Mouse (Mus musculus) lung, adult 2 months (tissue): Measurements from ENCODE around the gene Pla2g1b. TPM values are rescaled to one million over a fixed set of nuclear protein-coding genes. Genes with fewer than 3 reads are reported as not detected.
"Not testable (repeated sequence)": the region's sequence is repeated elsewhere in the genome, so short reads cannot be mapped to it uniquely, and the experiment has no call there.

Experiments used
- DNase-seq: peaks from one replicate; pipeline ENCODE4 v3.0.0; 2022
- H3K4me1 ChIP-seq: fragments of 200-500 bp; 2 replicates; pipeline ENCODE4 v1.6.1; 2011; ENCODE audit warnings: low read length; ENCODE audit not compliant: control insufficient read depth, insufficient read depth
- H3K4me3 ChIP-seq: fragments of 200-500 bp; replicated peaks from 2 replicates; pipeline ENCODE3; 2011; ENCODE audit warnings: low read depth, mild to moderate bottlenecking, control low read depth, low read length; ENCODE audit errors: extremely low read depth
- CTCF ChIP-seq: fragments of 200-500 bp; IDR thresholded peaks from 2 replicates; pipeline ENCODE4 v1.5.1; 2011; ENCODE audit warnings: mild to moderate bottlenecking, low read length, control low read depth; ENCODE audit not compliant: insufficient read depth
- POLR2A ChIP-seq: fragments of 200-500 bp; IDR thresholded peaks from 2 replicates; pipeline ENCODE4 v1.6.1; 2011; ENCODE audit warnings: low read depth, mild to moderate bottlenecking, control low read depth, low read length, borderline replicate concordance; ENCODE audit errors: extremely low read depth
- WGBS: fragments of 180-500 bp; shearing (Covaris S2); methylation state at CpG from one replicate; pipeline ENCODE4 v1.1.7; 2018; 5-methylcytosine and 5-hydroxymethylcytosine counted together
- polyA plus RNA-seq: library from polyadenylated mRNA; depleted of rRNA; stranded (reverse); fragments of >200 nt; gene quantifications from 2 replicates; pipeline ENCODE4 v1.2.3, GENCODE M21; 2012

Pla2g1b gene
- polyA plus RNA-seq, 1 experiment, result 38.0 TPM

- WGBS, result 58% methylated on average over 12 of the region's 12 CpGs
- no peak overlapping the region for H3K4me3 ChIP-seq
- DNase-seq, result no peak
These were observed 34.4 kb downstream of the Pla2g1b start for GRCm38 (mm10) chr5:115500383-115500935.

GRCm38 (mm10) chr5:115503035-115503434, 37.0 kb downstream of the Pla2g1b start:
- 0 out of 2 replicates have a peak, but pooled peaks cover 4% of the 10 kb centered on the region for H3K4me1 ChIP-seq
- TF ChIP-seq POLR2A (no peak), CTCF (no peak)
- 59% methylated on average over 12 of the region's 12 CpGs for WGBS
- H3K4me3 ChIP-seq, result no peak overlapping the region
- DNase-seq, result no peak

More at GRCm38 (mm10) chr5:115500383-115500935, 34.4 kb downstream of the Pla2g1b start:
- H3K4me1 ChIP-seq, result no peaks in the 10 kb centered on the region
- TF ChIP-seq POLR2A (no peak), CTCF (no peak)

GRCm38 (mm10) chr5:115505617-115506016, 39.6 kb downstream of the Pla2g1b start:
- H3K4me3 ChIP-seq, DNase-seq, H3K4me1 ChIP-seq: not testable (repeated sequence)
- WGBS, result 69% methylated on average over 4 of the region's 4 CpGs

- H3K4me1 ChIP-seq, result peaks cover 9% of the 10 kb centered on the region; the same call in 1 of the 2 replicates
- TF ChIP-seq CTCF (peak; percentile 72), POLR2A (peak; percentile 83)
- H3K4me3 ChIP-seq, result peak within 1 kb of the TSS; percentile 84
- peak; percentile 91 for DNase-seq
- under 1% methylated on average over 74 of the region's 74 CpGs for WGBS
These were observed 40.6 kb downstream of the Pla2g1b start, which contains the start of gene Pxn for GRCm38 (mm10) chr5:115506454-115507201. Pxn (plus strand) TSS chr5:115506676.

- peak; percentile 39 for DNase-seq
- TF ChIP-seq POLR2A (no peak), CTCF (no peak)
- WGBS, result 3% methylated on average over 12 of the region's 12 CpGs
- peaks cover 14% of the 10 kb centered on the region; the same call in 1 of the 2 replicates for H3K4me1 ChIP-seq
- H3K4me3 ChIP-seq, result peak overlapping the region; percentile 84
These were observed 41.4 kb downstream of the Pla2g1b start for GRCm38 (mm10) chr5:115507267-115507980.

GRCm38 (mm10) chr5:115507981-115508858, 42.2 kb downstream of the Pla2g1b start:
- WGBS, result 7% methylated on average over 18 of the region's 18 CpGs
- DNase-seq, result peak; percentile 67

GRCm38 (mm10) chr5:115508859-115509147, 42.7 kb downstream of the Pla2g1b start:
- H3K4me1 ChIP-seq, result peaks cover 16% of the 10 kb centered on the region
- H3K4me3 ChIP-seq, result peak overlapping the region; percentile 84
- WGBS, result 15% methylated on average over 10 of the region's 10 CpGs
- TF ChIP-seq POLR2A, result no peak
- no peak for TF ChIP-seq CTCF
- peak; percentile 42 for DNase-seq

More at GRCm38 (mm10) chr5:115507981-115508858, 42.2 kb downstream of the Pla2g1b start:
- peak overlapping the region; percentile 84 for H3K4me3 ChIP-seq
- peaks cover 14% of the 10 kb centered on the region; the same call in 1 of the 2 replicates for H3K4me1 ChIP-seq
- TF ChIP-seq POLR2A (peak; percentile 6; the same call in 1 of the 2 replicates), CTCF (no peak)

GRCm38 (mm10) chr5:115509321-115509761, 43.3 kb downstream of the Pla2g1b start:
- DNase-seq, result peak; percentile 39
- Histone ChIP-seq H3K4me3 (no peak overlapping the region), H3K4me1 (peaks cover 21% of the 10 kb centered on the region)
- TF ChIP-seq CTCF (no peak), POLR2A (no peak)
- 15% methylated on average over 15 of the region's 15 CpGs for WGBS
